Mouse (Mus musculus) forebrain, embryonic 16.5 days (tissue): ENCODE measurements at regions not wholly inside any gene's neighbourhood (a gene's known extent, or its start where the extent isn't known, plus 50 kb on each side); places are given as distances from the start of the nearest gene placed in this dataset.

ENCODE experiments used
- ATAC-seq: fragments of 200-750 bp; cut with Nextera tagmentation; 2 replicates; pipeline ENCODE4 v1.8.0; 2017; ENCODE audit warnings: mild to moderate bottlenecking, moderate library complexity
- H3K27ac ChIP-seq: fragments of 300-500 bp; sonication (generic); 2 replicates; pipeline ENCODE4 v1.5.1; 2014; ENCODE audit warnings: low read length, control low read depth
- H3K27me3 ChIP-seq: fragments of 300-500 bp; sonication (generic); replicated peaks from 2 replicates; pipeline ENCODE4 v1.6.1; 2014; ENCODE audit warnings: low read length; ENCODE audit not compliant: control insufficient read depth, insufficient read depth
- H3K36me3 ChIP-seq: fragments of 300-500 bp; sonication (generic); 2 replicates; pipeline ENCODE4 v1.6.1; 2014; ENCODE audit not compliant: control insufficient read depth, insufficient read depth
- H3K4me1 ChIP-seq: fragments of 300-500 bp; sonication (generic); replicated peaks from 2 replicates; pipeline ENCODE4 v1.6.1; 2014; ENCODE audit warnings: low read length; ENCODE audit not compliant: control insufficient read depth, insufficient read depth
- H3K4me2 ChIP-seq: fragments of 300-500 bp; sonication (generic); 2 replicates; pipeline ENCODE4 v1.6.1; 2014; ENCODE audit warnings: mild to moderate bottlenecking, low read length, control low read depth
- H3K4me3 ChIP-seq: fragments of 300-500 bp; sonication (generic); replicated peaks from 2 replicates; pipeline ENCODE4 v1.5.1; 2014; ENCODE audit warnings: mild to moderate bottlenecking, low read length, control low read depth
- H3K9ac ChIP-seq: fragments of 300-500 bp; sonication (generic); replicated peaks from 2 replicates; pipeline ENCODE4 v1.6.1; 2014; ENCODE audit warnings: low read depth, low read length, control low read depth
- H3K9me3 ChIP-seq: fragments of 300-500 bp; sonication (generic); 2 replicates; pipeline ENCODE4 v1.6.1; 2016; ENCODE audit warnings: low read length; ENCODE audit not compliant: control insufficient read depth
- WGBS: fragments of 180-500 bp; shearing (Covaris S2); extraction: QIAGEN DNeasy Blood & Tissue Kit; methylation state at CpG from one replicate; pipeline ENCODE4 v1.1.7; 2014; 5-methylcytosine and 5-hydroxymethylcytosine counted together

- H3K27ac ChIP-seq: no peak overlapping the region
- 78% methylated on average over 6 of the region's 6 CpGs for WGBS
- H3K4me1 ChIP-seq: no peaks in the 10 kb centered on the region
- H3K36me3 ChIP-seq: no peaks in the 10 kb centered on the region
- ATAC-seq: no peak
- H3K9ac ChIP-seq: no peak overlapping the region
- no peaks in the 10 kb centered on the region for H3K9me3 ChIP-seq
- H3K4me2 ChIP-seq: no peak overlapping the region
- H3K4me3 ChIP-seq: no peak overlapping the region
- no peaks in the 10 kb centered on the region for H3K27me3 ChIP-seq
Measured at GRCm38 (mm10) chr1:89382021-89382420, 72.6 kb upstream of the Agap1 start.

GRCm38 (mm10) chr1:89385111-89385510 lies 69.5 kb upstream of the Agap1 start:
- ATAC-seq: no peak
- Histone ChIP-seq H3K27ac (no peak overlapping the region), H3K36me3 (no peaks in the 10 kb centered on the region), H3K4me2 (no peak overlapping the region), H3K9ac (no peak overlapping the region), H3K4me3 (no peak overlapping the region), H3K4me1 (no peaks in the 10 kb centered on the region), H3K27me3 (no peaks in the 10 kb centered on the region), H3K9me3 (no peaks in the 10 kb centered on the region)
- WGBS: 68% methylated on average over 6 of the region's 6 CpGs

- Histone ChIP-seq H3K9me3 (no peaks in the 10 kb centered on the region), H3K36me3 (no peaks in the 10 kb centered on the region), H3K4me1 (no peaks in the 10 kb centered on the region), H3K9ac (no peak overlapping the region), H3K27me3 (no peaks in the 10 kb centered on the region; the same call in 1 of the 2 replicates), H3K4me3 (no peak overlapping the region), H3K27ac (no peak overlapping the region), H3K4me2 (no peak overlapping the region)
- 82% methylated on average over 4 of the region's 4 CpGs for WGBS
- ATAC-seq: no peak
Measured at GRCm38 (mm10) chr1:89392711-89393110, 61.9 kb upstream of the Agap1 start.

GRCm38 (mm10) chr1:89394471-89394870 lies 60.1 kb upstream of the Agap1 start:
- 54% methylated on average over 7 of the region's 7 CpGs for WGBS

GRCm38 (mm10) chr1:89400734-89401202 lies 53.8 kb upstream of the Agap1 start:
- H3K27ac ChIP-seq: peak overlapping the region; percentile 33; the same call in 1 of the 2 replicates

More at GRCm38 (mm10) chr1:89394471-89394870, 60.1 kb upstream of the Agap1 start:
- no peak overlapping the region for H3K27ac ChIP-seq
- no peaks in the 10 kb centered on the region for H3K9me3 ChIP-seq
- no peak overlapping the region for H3K4me3 ChIP-seq
- no peak overlapping the region for H3K4me2 ChIP-seq
- H3K36me3 ChIP-seq: no peaks in the 10 kb centered on the region
- H3K4me1 ChIP-seq: no peaks in the 10 kb centered on the region
- no peak for ATAC-seq
- H3K27me3 ChIP-seq: no peaks in the 10 kb centered on the region; the same call in 1 of the 2 replicates
- no peak overlapping the region for H3K9ac ChIP-seq

GRCm38 (mm10) chr1:89402513-89403210 lies 51.9 kb upstream of the Agap1 start:
- ATAC-seq: peak; percentile 57; the same call in 1 of the 2 replicates
- no peaks in the 10 kb centered on the region for H3K36me3 ChIP-seq
- H3K9ac ChIP-seq: no peak overlapping the region
- no peaks in the 10 kb centered on the region; the same call in 1 of the 2 replicates for H3K27me3 ChIP-seq
- H3K4me2 ChIP-seq: no peak overlapping the region
- H3K9me3 ChIP-seq: no peaks in the 10 kb centered on the region
- H3K27ac ChIP-seq: no peak overlapping the region
- no peak overlapping the region for H3K4me3 ChIP-seq
- H3K4me1 ChIP-seq: peaks cover 4% of the 10 kb centered on the region; the same call in 1 of the 2 replicates
- WGBS: 58% methylated on average over 5 of the region's 5 CpGs

More at GRCm38 (mm10) chr1:89400734-89401202, 53.8 kb upstream of the Agap1 start:
- H3K36me3 ChIP-seq: no peaks in the 10 kb centered on the region
- H3K4me2 ChIP-seq: no peak overlapping the region
- 25% methylated on average over 10 of the region's 10 CpGs for WGBS
- H3K9me3 ChIP-seq: no peaks in the 10 kb centered on the region
- H3K4me1 ChIP-seq: peaks cover 4% of the 10 kb centered on the region; the same call in 1 of the 2 replicates
- no peak overlapping the region for H3K9ac ChIP-seq
- H3K27me3 ChIP-seq: no peaks in the 10 kb centered on the region; the same call in 1 of the 2 replicates
- no peak overlapping the region for H3K4me3 ChIP-seq
- ATAC-seq: peak; percentile 88

- H3K4me3 ChIP-seq: no peak overlapping the region
- no peaks in the 10 kb centered on the region; the same call in 1 of the 2 replicates for H3K27me3 ChIP-seq
- no peak for ATAC-seq
- no peak overlapping the region for H3K27ac ChIP-seq
- H3K9me3 ChIP-seq: no peaks in the 10 kb centered on the region
- H3K4me1 ChIP-seq: peaks cover 4% of the 10 kb centered on the region; the same call in 1 of the 2 replicates
- H3K4me2 ChIP-seq: no peak overlapping the region
- no peak overlapping the region for H3K9ac ChIP-seq
- no peaks in the 10 kb centered on the region for H3K36me3 ChIP-seq
- whole genome bisulfite sequencing: 77% methylated on average over 7 of the region's 7 CpGs
Measured at GRCm38 (mm10) chr1:89403551-89404050, 51.0 kb upstream of the Agap1 start.
